Mouse (Mus musculus): Measurements from ENCODE around the gene Mthfr.

GRCm38 (mm10) chr4:148001866-148002265 lies 37.0 kb upstream of the Mthfr start:
- TF ChIP-seq CTCF (IDR thresholded peaks at IDR 0.05; ENCODE audit: borderline replicate concordance, extremely low read depth, insufficient read depth, insufficient read length) (no peak), POLR2A (IDR thresholded peaks at IDR 0.05; ENCODE audit: borderline replicate concordance, extremely low read depth, insufficient read depth, insufficient read length, poor library complexity, severe bottlenecking) (no peak)
